Mouse (Mus musculus) neural tube, embryonic 11.5 days (tissue): ENCODE measurements at regions not wholly inside any gene's neighbourhood (a gene's known extent, or its start where the extent isn't known, plus 50 kb on each side); places are given as distances from the start of the nearest gene placed in this dataset.

Experiments used
- ATAC-seq: fragments of 200-750 bp; cut with Nextera tagmentation; 2 replicates; pipeline ENCODE4 v1.8.0; 2017; ENCODE audit warnings: moderate number of reproducible peaks, mild to moderate bottlenecking, moderate TSS enrichment, moderate library complexity; ENCODE audit not compliant: insufficient read depth, low FRiP score, low TSS enrichment
- DNase-seq: peaks from one replicate; pipeline ENCODE4 v3.0.0-alpha.2; 2015; ENCODE audit warnings: low spot score
- H3K27ac ChIP-seq: fragments of 300-500 bp; sonication (generic); 2 replicates; pipeline ENCODE4 v1.5.1; 2014; ENCODE audit warnings: low read depth, mild to moderate bottlenecking, low read length
- H3K27me3 ChIP-seq: fragments of 300-500 bp; sonication (generic); 2 replicates; pipeline ENCODE4 v1.6.1; 2014; ENCODE audit warnings: mild to moderate bottlenecking, low read length, mixed read lengths; ENCODE audit not compliant: control insufficient read depth, insufficient read depth
- H3K36me3 ChIP-seq: fragments of 300-500 bp; sonication (generic); 2 replicates; pipeline ENCODE4 v1.6.1; 2014; ENCODE audit warnings: mild to moderate bottlenecking, low read length, moderate library complexity, mixed read lengths; ENCODE audit not compliant: control insufficient read depth, insufficient read depth
- H3K4me1 ChIP-seq: fragments of 300-500 bp; sonication (generic); 2 replicates; pipeline ENCODE4 v1.6.1; 2014; ENCODE audit warnings: low read length, mixed read lengths; ENCODE audit not compliant: control insufficient read depth, insufficient read depth
- H3K4me2 ChIP-seq: fragments of 300-500 bp; sonication (generic); 2 replicates; pipeline ENCODE4 v1.6.1; 2014; ENCODE audit warnings: low read depth, mild to moderate bottlenecking, moderate library complexity
- H3K4me3 ChIP-seq: fragments of 300-500 bp; sonication (generic); 2 replicates; pipeline ENCODE4 v1.5.1; 2014; ENCODE audit warnings: low read depth, low read length
- H3K9ac ChIP-seq: fragments of 300-500 bp; sonication (generic); 2 replicates; pipeline ENCODE4 v1.6.1; 2014; ENCODE audit warnings: mild to moderate bottlenecking, low read length
- H3K9me3 ChIP-seq: fragments of 300-500 bp; sonication (generic); 2 replicates; pipeline ENCODE4 v1.6.1; 2016; ENCODE audit warnings: low read length; ENCODE audit not compliant: control insufficient read depth
- WGBS: fragments of 180-500 bp; shearing (Covaris S2); extraction: QIAGEN DNeasy Blood & Tissue Kit; methylation state at CpG from one replicate; pipeline ENCODE4 v1.1.7; 2014; 5-methylcytosine and 5-hydroxymethylcytosine counted together

- H3K4me2 ChIP-seq = no peak overlapping the region
- H3K36me3 ChIP-seq = no peaks in the 10 kb centered on the region
- no peak overlapping the region for H3K27ac ChIP-seq
- H3K4me1 ChIP-seq = no peaks in the 10 kb centered on the region
- no peaks in the 10 kb centered on the region for H3K27me3 ChIP-seq
- ATAC-seq (no peak), DNase-seq (no peak)
- no peaks in the 10 kb centered on the region for H3K9me3 ChIP-seq
- H3K4me3 ChIP-seq = no peak overlapping the region
- no peak overlapping the region for H3K9ac ChIP-seq
- WGBS = 93% methylated on average over 1 of the region's 1 CpGs
These were observed 127.7 kb downstream of the Pros1 start for GRCm38 (mm10) chr16:62981821-62982220.

GRCm38 (mm10) chr16:62982558-62982957 lies 128.5 kb downstream of the Pros1 start:
- WGBS = 77% methylated on average over 4 of the region's 4 CpGs
- H3K36me3 ChIP-seq = no peaks in the 10 kb centered on the region
- H3K27ac ChIP-seq = no peak overlapping the region
- H3K27me3 ChIP-seq = no peaks in the 10 kb centered on the region
- DNase-seq = no peak
- H3K4me2 ChIP-seq = no peak overlapping the region
- no peaks in the 10 kb centered on the region for H3K9me3 ChIP-seq
- H3K4me1 ChIP-seq = no peaks in the 10 kb centered on the region
- no peak overlapping the region for H3K4me3 ChIP-seq
- no peak for ATAC-seq
- H3K9ac ChIP-seq = no peak overlapping the region

- Histone ChIP-seq H3K27ac (no peak overlapping the region), H3K4me1 (no peaks in the 10 kb centered on the region), H3K36me3 (no peaks in the 10 kb centered on the region), H3K9ac (no peak overlapping the region), H3K9me3 (no peaks in the 10 kb centered on the region), H3K27me3 (no peaks in the 10 kb centered on the region), H3K4me3 (no peak overlapping the region), H3K4me2 (no peak overlapping the region)
- no peak for DNase-seq
- no peak for ATAC-seq
- WGBS = 74% methylated on average over 3 of the region's 3 CpGs
These were observed 141.4 kb downstream of the Pros1 start for GRCm38 (mm10) chr16:62995555-62995954.

GRCm38 (mm10) chr16:63011151-63011734 lies 157.1 kb downstream of the Pros1 start:
- H3K9me3 ChIP-seq = no peaks in the 10 kb centered on the region
- ATAC-seq (peak; percentile 45; the same call in 1 of the 2 replicates), DNase-seq (no peak)
- H3K4me2 ChIP-seq = no peak overlapping the region
- WGBS = 48% methylated on average over 4 of the region's 4 CpGs
- H3K9ac ChIP-seq = no peak overlapping the region
- H3K4me3 ChIP-seq = no peak overlapping the region
- no peaks in the 10 kb centered on the region for H3K27me3 ChIP-seq
- H3K36me3 ChIP-seq = no peaks in the 10 kb centered on the region
- H3K27ac ChIP-seq = no peak overlapping the region
- H3K4me1 ChIP-seq = no peaks in the 10 kb centered on the region

- ATAC-seq (no peak), DNase-seq (no peak)
- H3K27ac ChIP-seq = no peak overlapping the region
- H3K9me3 ChIP-seq = no peaks in the 10 kb centered on the region
- WGBS = 43% methylated on average over 7 of the region's 7 CpGs
- no peaks in the 10 kb centered on the region for H3K27me3 ChIP-seq
- no peak overlapping the region for H3K4me2 ChIP-seq
- no peaks in the 10 kb centered on the region for H3K4me1 ChIP-seq
- H3K4me3 ChIP-seq = no peak overlapping the region
- no peaks in the 10 kb centered on the region for H3K36me3 ChIP-seq
- no peak overlapping the region for H3K9ac ChIP-seq
These were observed 160.3 kb downstream of the Pros1 start for GRCm38 (mm10) chr16:63014453-63014852.

- 48% methylated on average over 1 of the region's 1 CpGs for WGBS
- Histone ChIP-seq H3K4me1 (no peaks in the 10 kb centered on the region), H3K27me3 (no peaks in the 10 kb centered on the region), H3K36me3 (no peaks in the 10 kb centered on the region), H3K9ac (no peak overlapping the region), H3K9me3 (no peaks in the 10 kb centered on the region), H3K27ac (no peak overlapping the region), H3K4me3 (no peak overlapping the region), H3K4me2 (no peak overlapping the region)
- peak; percentile 76; the same call in 1 of the 2 replicates for ATAC-seq
- peak; percentile 43 for DNase-seq
These were observed 162.0 kb downstream of the Pros1 start for GRCm38 (mm10) chr16:63016144-63016543.

GRCm38 (mm10) chr16:63016658-63017057 lies 162.6 kb downstream of the Pros1 start:
- ATAC-seq (0 out of 2 replicates have a peak, but pooled peaks have one; percentile 14), DNase-seq (no peak)
- Histone ChIP-seq H3K27ac (no peak overlapping the region), H3K9me3 (no peaks in the 10 kb centered on the region), H3K4me1 (no peaks in the 10 kb centered on the region), H3K9ac (no peak overlapping the region), H3K27me3 (no peaks in the 10 kb centered on the region), H3K4me3 (no peak overlapping the region), H3K36me3 (no peaks in the 10 kb centered on the region), H3K4me2 (no peak overlapping the region)
- 72% methylated on average over 2 of the region's 2 CpGs for WGBS

- Histone ChIP-seq H3K4me3 (no peak overlapping the region), H3K36me3 (no peaks in the 10 kb centered on the region), H3K9me3 (no peaks in the 10 kb centered on the region), H3K4me2 (no peak overlapping the region), H3K27me3 (no peaks in the 10 kb centered on the region), H3K27ac (no peak overlapping the region), H3K9ac (no peak overlapping the region), H3K4me1 (0 out of 2 replicates have a peak, but pooled peaks cover 4% of the 10 kb centered on the region)
- WGBS = 83% methylated on average over 4 of the region's 4 CpGs
- DNase-seq = no peak
- ATAC-seq = no peak
These were observed 176.3 kb downstream of the Pros1 start for GRCm38 (mm10) chr16:63030399-63030798.

- no peaks in the 10 kb centered on the region for H3K27me3 ChIP-seq
- H3K27ac ChIP-seq = no peak overlapping the region
- H3K4me1 ChIP-seq = 0 out of 2 replicates have a peak, but pooled peaks cover 4% of the 10 kb centered on the region
- no peaks in the 10 kb centered on the region for H3K9me3 ChIP-seq
- H3K4me2 ChIP-seq = no peak overlapping the region
- no peak overlapping the region for H3K9ac ChIP-seq
- DNase-seq (no peak), ATAC-seq (no peak)
- 47% methylated on average over 5 of the region's 5 CpGs for WGBS
- no peaks in the 10 kb centered on the region for H3K36me3 ChIP-seq
- H3K4me3 ChIP-seq = no peak overlapping the region
These were observed 176.9 kb downstream of the Pros1 start for GRCm38 (mm10) chr16:63031035-63031434.
